Mouse (Mus musculus): ENCODE measurements around the gene Pcyt1a. TPM values are rescaled to one million over a fixed set of nuclear protein-coding genes. Genes with fewer than 3 reads are reported as not detected.
A peak's percentile ranks its signal among the peaks of the same experiment; 100 is the strongest.

Pcyt1a gene
- total RNA-seq, 1 experiment from 2014 or later = 81.5 TPM

DNA sequence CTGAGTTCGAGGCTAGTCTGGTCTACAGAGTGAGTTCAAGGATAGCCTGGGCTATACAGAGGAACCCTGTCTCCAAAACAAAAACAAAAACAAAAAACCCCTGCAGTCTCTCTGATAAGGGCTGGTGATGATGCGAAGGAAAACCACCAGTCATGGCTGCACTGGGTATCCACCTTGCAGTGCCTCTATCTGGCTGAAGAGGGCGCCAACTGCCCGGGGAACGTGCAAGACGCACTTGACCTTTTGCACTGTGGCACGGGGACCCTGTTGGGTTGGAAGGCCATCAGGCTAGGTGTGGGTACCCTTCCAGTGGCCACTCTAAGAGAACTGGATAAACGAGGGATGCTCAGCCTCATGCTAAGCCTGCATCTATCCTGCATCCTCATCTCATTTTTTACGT lies 76.7 kb downstream of the Pcyt1a start:
- peak; percentile 40; the same call in 1 of the 2 replicates for ATAC-seq (replicated peaks; ENCODE audit: low read depth, poor library complexity, severe bottlenecking)

DNA sequence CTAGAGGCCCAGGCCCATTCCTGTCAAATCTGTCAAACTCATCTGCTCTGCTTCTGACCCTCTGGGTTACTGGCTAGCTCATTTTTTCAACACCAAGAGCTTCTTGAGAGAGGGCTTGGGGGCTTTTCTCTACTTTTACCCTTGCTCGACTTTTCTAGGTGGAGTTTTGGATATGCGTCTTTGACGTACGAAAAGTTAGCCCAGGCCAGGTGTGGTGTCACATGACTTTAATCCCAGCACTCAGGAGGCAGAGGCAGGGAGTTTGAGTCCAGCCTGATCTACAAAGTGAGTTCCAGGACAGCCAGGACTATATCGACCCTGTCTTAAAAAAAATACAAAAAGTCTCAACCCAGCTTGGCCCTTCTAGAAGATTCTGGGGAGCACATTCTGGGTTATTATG lies 77.3 kb downstream of the Pcyt1a start:
- ATAC-seq (replicated peaks; ENCODE audit: low read depth, poor library complexity, severe bottlenecking) = no peak

DNA sequence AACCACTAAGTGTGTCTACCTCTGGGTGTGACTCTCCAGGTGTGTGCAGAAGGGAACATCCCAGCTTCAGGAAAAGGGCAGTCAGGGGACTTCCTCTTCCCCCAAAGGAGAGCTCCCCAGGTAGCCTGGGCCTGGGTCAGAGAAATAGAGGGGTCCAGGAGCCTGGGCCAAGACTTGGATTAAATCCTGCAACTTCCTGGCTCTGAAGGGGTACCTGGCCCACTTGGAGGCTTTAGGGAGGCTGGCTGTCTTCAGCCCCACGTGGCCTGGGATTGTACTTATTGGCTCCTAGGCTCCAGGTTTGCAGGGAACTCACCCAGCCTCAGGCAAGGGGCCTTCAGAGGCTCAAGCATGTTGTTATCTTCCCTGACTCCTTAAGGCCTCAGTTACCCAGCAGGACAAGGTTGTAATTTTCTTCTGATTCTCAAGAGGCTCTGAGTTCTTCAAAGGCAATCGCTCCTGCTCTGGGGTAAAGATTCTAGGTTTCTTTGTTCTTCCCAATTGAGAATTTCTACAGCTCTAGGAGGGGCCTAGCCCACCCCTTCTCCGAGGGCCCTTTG lies 77.9 kb downstream of the Pcyt1a start:
- no peak for ATAC-seq (replicated peaks; ENCODE audit: low read depth, poor library complexity, severe bottlenecking)

DNA sequence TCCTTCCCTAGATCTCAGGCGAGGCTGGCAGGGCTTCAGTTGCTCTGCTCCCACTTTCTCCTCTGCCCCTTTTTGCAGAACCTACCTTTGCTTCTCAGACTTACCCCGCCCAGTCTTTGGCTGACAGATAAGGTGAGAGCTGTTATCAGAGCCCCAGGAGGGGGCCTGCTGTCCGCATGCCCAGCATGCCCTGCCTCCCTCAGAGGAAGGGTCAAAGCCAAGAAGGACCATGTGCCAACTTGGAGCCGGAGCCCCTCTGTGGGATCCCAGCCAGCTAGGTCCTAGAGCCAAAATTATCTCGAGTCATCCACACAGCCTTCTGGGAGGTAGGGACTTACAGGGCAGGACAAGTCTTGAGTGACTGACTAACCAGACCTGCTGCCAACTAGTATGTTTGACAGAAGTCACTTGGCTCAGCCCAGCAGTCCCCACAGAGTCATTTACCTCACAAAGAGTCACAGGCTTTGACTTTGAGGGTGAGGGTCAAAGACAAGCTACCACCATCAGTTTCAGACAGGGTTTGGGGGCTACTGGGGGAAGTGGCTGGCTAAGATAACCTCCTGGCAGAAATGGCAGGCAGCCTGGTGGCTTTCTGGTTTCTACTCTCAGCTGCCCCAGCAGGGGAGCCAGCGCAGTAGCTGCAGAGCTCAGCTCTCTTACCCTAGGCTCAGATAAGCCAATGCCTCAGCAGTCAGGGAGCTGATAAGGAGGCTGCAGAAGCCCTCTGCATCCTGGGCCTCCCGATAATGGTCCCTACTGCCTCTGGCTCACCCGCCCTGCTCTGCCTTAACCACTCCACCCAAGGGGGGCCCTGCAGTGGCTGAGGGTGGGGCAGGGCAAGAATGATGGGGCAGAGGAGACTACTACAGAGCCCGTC lies 78.6 kb downstream of the Pcyt1a start:
- peak; percentile 90 for ATAC-seq (replicated peaks; ENCODE audit: low read depth, poor library complexity, severe bottlenecking)

DNA sequence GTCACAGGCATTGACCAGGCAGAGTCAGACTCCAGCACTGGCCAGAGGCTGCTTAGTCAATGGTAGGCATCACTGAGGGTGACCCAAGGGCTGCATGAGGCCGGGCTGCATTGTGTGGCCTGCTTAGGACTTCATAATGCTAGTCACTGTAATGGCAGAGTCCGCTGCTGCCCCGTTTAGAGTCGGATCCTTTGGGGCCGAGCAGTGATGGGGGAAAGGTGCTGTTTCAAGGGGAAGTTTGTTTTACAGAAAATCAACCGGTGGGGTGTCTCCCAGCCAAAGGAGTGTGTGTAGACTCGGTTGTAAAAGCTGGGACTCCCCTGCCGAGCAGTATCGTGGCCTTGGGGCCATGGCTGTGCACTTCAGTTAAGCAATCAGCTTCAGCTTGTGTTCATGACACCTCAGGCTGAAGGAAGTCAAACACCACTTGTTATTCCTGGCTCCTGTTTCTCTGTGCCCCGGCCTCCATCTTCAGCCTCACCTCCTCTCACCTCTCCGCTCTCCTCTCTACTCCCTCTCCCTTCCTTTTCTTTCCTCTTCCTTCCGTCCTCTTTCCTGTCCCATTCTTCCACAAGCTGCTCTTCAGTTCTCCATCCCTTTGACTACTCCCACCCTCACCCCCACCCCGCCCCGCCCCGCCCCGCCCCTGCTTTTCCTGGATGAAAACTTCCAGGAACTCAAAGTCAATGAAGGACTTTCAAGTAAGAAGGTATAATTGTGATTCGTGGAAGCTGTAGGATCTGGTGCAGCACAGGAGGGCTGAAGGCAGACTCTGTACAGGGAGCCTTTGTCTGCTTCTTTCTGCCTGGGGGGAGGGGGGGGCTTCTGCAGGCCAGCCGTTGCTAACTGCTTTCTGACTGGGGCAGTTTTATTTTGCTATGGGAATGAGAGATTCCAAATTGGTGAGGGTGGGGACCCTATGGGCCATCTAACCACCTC lies 79.9 kb downstream of the Pcyt1a start:
- ATAC-seq (replicated peaks; ENCODE audit: low read depth, poor library complexity, severe bottlenecking) = no peak

DNA sequence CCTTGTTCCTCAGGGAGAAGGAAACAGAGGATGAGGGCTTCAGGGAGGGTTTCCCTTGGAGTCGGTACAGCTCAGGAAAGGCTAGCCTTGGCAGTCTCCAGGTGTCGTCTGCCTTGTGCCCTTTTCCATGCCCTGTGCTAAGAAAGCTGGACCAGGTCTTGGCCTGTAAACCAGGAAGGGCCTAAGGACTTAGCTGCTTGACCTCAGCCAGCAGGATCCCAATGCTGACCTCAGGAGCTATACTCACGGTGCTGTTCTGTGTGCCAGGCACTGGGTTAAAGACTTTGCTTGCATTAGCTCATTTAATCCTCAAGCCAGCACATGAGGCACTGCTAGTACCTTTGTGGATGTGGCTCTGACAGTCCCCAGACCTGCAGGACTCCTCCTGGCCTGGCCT lies 80.6 kb downstream of the Pcyt1a start:
- no peak for ATAC-seq (replicated peaks; ENCODE audit: low read depth, poor library complexity, severe bottlenecking)

DNA sequence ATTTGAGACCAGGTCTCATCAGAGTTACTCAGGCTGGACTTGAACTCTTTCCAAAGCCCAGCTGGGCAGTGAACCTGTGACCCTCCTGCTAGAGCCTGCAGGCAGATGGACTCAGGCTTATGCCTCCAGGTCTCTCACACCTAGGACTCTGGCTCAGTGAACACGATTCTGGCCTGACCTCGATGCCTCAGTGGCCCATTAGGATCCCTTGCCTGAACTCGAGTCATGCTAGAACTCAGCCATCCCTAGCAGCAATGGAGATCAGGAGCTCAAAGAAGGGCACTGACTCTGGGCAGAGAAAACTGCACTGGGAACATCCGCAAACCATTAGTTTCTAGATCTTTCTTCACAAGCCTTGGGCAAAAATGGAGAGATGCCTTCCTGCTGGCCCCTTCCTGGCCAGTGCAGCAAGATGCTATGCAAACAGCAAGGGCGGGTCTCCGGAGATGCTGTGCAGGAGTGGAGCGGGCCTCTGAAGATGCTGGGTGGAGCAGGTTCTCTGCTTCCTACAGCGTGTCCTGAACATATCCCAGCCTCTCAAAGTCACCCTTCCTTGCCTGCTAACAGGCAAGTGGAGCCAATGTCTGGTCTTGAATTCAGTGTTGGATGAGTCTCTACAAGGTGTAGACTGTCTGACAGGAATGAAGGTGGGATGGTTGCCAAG lies 81.2 kb downstream of the Pcyt1a start:
- ATAC-seq (replicated peaks; ENCODE audit: low read depth, poor library complexity, severe bottlenecking) = no peak

DNA sequence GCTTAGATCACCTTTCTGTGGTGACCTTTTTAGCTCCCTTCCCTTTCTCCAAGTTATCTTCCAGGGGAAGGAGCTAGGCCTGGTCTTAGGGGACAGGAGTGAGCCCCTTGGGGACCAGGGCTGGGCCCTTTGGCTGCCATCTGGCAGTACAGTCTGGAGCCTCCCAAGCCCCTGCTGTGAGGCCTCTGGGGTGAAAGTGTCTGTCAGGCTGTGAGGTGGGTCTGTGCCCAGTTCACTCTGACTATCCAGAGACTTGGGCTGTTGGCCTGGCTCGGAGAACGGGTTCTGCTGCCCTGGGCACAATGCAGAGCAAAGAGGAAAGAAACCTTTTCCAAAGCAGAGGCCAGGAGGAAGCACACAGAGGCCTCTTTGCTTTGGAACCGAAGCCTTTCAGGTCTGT lies 82.2 kb downstream of the Pcyt1a start:
- ATAC-seq (replicated peaks; ENCODE audit: low read depth, poor library complexity, severe bottlenecking) = no peak

DNA sequence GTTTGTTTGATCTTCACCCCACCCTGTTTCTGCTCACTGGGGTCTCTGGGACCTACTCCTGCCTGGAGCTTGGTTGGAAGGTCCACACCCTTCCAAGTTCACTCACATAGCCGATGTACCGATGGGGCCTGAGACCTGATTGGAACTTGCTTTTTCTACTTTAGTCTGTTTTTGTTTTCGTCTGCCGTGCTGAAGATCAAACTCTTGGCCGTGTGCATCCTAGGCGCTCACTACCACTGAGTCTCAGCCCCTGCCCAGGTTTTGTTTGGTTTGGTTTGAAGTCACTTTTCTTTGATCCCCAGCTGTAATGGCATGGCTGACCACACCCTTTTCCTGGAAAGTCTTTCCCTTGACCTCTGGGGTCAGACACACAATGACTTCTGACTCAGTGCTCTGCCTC lies 82.7 kb downstream of the Pcyt1a start:
- no peak for ATAC-seq (replicated peaks; ENCODE audit: low read depth, poor library complexity, severe bottlenecking)

DNA sequence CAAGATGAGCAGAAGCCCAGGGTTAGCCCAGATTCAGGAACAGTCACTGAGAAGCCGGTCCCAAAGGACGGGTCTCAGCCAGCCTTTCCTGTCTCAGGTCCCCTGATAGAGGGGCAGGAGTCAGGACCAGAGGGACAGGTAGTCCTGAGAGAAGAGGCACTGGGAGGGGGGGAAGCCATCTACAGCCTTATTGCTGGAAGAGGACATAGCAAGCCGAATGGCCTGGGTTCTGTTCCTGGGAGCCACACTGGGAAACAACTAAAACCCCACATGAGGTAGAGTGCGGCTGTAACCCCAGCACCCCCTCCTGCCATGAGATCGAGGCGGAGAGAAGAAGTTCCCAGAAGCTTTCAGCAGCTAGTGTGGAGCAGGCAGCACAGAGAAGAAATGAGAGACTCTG lies 83.2 kb downstream of the Pcyt1a start:
- ATAC-seq (replicated peaks; ENCODE audit: low read depth, poor library complexity, severe bottlenecking) = no peak

DNA sequence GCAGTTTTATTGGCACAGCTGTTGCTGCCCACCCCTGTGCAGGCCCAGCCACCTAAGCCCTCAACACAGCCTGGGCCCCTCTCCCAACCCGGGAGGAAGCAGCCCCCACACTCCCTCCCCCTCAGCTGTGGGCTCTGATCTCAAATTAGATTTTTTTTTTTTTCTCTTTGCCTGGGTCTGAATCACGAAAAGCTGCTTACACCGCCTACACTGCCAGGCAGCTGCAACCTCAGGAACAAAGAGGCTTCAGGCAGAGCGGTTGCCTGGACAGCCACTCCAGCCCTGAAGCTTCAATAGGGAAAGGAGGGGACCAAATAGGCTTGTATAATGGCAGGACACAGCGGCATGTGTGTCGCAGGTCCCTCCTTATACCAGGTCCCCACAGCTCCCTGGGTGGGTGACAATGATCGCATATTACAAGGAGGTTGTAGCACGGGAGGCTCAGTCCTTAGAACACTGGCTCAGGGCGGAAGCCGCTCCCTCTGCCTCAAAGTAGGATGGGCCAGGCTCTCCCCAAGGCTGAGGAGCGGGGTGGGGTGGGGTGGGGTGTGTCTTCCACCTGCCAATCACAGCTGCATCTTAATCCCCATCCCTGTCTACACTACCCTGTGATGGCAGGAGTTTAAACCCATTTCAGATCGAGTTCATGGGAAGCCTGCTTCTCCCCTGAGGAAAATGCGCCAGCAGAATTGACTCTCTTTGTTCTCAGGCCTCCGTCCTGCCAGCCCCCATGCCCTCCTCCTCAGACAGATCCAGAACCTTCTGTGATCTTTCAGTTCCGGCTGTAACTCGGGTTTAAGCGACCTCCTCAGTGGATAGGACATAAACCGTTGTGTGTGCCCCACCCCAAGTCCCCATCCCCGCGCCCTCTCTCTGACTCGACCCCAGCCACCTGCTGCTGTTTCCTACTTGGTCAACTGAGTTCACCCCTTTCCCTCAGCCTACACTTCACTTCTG lies 85.6 kb downstream of the Pcyt1a start:
- peak; percentile 26; the same call in 1 of the 2 replicates for ATAC-seq (replicated peaks; ENCODE audit: low read depth, poor library complexity, severe bottlenecking)

DNA sequence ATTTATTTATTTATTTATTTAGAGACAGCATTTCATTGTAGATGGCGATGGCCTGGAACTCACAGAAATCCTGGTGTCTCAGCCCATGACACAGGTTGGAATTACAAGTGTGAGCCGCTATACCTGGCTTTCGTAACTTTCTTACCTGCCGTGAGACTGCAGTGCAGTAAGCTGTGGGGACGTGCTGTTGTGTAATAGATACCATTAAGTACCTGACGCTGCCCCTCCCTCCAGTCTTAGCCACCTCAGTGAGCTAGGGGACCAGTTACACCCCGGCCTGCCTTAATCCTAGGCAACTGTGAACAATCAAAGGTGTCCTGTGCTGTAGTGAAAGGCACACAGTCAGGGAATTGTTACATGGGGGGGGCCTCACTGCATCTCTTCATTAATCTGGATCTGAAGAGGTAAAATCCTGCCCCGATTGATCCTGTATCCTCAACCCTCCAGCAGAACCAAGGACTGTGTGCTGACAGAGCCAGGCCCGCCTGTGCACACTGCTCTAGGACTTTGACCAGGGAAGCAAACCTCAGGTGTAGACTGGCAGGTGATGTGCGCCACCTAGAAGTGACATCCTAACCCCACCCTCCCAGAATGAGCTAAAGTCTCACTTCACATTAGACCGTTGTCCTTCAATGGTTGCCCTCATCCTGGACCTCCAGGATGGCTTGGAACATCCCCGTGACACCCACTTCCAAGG lies 87.2 kb downstream of the Pcyt1a start:
- ATAC-seq (replicated peaks; ENCODE audit: low read depth, poor library complexity, severe bottlenecking) = no peak

DNA sequence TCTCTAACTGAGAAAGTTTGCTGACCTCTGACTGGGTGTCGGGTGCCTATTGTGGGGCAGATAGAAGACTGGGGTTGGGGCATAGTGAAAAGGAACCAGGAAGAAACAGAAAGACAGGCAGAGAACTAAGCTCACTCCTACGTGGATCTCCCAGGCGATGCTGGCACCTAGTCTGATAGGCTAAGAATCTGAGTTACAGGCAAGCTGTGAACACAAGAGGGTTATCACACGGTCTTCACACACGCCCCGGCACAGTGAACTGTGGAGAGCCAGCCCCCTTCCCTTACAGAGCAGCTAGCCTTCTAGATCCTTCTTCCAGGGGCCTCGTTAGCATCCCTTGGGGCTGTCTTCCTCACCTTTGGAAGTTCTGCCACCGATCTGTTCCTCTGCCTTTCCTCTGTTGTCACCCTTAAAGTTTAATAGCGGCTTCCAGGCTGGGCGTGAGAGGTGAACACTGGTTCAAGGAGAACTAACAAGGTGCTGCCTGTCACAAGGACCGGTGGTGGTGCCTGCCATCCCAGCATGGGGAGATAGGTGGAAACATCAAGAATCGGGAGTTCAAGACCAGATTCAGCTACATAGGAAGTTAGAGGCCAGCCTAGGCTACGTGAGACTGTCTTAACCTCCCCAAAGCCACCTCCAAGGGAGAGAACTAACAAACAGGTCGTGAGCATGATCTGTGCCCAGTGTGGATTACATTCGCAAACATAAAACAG lies 89.1 kb downstream of the Pcyt1a start:
- no peak for ATAC-seq (replicated peaks; ENCODE audit: low read depth, poor library complexity, severe bottlenecking)

DNA sequence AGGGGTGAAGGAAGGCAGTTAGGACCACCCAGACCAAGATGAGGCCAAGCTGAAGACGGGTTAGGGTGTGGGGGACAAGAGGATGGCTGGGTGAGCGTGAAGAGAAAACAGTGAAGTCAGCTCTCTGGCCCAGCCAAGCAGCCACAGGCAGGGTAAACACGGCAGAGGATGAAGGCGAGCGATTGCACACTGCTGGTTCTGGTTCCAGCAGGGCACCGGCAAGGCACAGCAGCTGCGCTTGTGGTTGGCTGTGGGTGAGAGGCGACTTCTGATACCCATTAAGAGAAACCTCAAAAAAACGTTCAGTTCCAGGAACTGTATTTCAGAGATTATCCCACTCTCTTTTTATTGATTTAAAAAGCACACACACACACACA lies 89.6 kb downstream of the Pcyt1a start:
- peak; percentile 90 for ATAC-seq (replicated peaks; ENCODE audit: low read depth, poor library complexity, severe bottlenecking)

DNA sequence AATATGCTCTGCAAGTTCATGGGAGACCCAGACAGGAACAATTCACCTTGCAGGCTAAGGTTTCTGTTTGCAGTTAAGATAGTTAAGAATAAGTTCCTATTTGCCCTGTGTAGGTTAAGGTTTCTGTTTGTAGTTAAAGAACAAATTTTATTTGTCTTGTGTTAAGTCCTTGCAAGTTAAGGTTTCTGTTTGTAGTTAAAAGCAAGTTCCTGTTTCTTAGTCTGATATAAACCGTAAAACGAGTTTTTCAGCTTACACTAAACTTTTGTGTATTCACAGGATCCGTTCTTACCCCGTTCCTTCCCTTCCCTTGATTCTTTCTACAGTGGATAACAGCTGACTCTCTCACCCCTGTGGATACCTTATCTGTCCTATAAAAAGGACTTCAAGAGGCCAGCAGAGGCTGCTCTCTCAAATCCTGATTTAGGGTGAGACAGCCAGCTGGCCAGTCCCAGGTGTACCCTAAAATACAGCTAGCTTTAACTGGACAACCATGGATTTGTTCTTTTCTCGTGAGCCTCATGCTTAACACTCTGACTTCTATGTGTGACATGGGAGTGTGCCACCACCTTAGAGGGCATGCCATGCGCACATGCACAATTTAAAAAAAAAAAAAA lies 92.0 kb downstream of the Pcyt1a start:
- ATAC-seq (replicated peaks; ENCODE audit: low read depth, poor library complexity, severe bottlenecking) = no peak

DNA sequence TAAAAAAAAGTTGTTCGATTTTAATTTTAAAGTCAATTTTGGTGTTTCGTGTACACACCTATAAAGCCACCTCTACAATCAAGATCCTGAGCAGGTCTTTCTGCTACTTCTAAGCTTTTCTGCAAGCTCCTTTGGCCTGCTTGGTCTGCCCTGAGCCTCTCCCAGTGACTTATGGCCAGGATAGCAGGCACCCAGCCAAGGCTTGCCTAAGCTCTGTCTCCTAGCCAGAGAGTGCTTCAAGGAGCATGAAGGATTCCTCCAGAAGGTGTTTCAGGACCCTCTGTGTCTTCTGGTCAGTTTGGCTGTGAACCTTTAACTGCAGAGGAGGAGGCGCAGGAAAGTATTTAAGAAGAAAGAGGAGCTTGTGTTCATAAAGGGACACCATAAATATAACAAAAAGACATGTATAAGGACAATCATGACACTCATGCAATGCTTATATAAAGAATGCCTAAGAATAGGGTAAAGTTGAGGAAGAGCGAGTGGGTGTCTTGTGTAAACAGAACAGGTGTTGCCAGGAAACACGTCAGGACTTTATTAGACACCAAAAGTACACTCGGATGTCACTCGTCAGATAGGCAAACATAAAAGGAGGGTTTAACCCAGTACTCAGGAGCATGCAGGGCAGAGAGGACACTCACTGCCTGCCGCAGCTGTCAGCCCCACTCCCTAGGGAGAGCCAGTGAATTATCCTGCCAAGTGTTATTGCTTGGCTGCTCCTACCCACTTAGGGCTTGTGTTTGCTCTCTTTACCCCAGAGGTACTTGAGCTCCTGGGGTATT lies 92.9 kb downstream of the Pcyt1a start:
- no peak for ATAC-seq (replicated peaks; ENCODE audit: low read depth, poor library complexity, severe bottlenecking)

DNA sequence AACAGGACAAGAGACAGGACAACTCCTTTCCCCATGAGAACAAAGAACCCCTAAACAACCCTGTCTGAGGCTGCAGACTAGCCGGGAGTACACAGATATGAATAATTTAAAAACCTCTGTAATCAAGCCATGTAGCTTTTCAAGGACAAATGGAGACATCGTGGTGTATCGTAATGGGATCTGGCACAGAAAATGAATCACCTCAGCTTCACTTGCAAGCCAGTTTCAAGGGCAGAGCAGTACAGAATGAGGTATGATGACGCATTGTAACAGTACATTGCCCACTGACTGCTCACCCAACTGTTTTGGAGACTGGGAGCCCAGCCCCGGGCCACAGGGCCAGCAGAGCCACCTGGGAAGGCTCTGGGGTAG lies 93.5 kb downstream of the Pcyt1a start:
- no peak for ATAC-seq (replicated peaks; ENCODE audit: low read depth, poor library complexity, severe bottlenecking)
